Mouse (Mus musculus) liver (tissue): ENCODE data around the gene Entpd6.

ENCODE experiments used
- DNase-seq: peaks from one replicate; pipeline ENCODE4 v3.0.0-alpha.2; 2020; ENCODE audit warnings: mixed read lengths

Entpd6 gene

DNA sequence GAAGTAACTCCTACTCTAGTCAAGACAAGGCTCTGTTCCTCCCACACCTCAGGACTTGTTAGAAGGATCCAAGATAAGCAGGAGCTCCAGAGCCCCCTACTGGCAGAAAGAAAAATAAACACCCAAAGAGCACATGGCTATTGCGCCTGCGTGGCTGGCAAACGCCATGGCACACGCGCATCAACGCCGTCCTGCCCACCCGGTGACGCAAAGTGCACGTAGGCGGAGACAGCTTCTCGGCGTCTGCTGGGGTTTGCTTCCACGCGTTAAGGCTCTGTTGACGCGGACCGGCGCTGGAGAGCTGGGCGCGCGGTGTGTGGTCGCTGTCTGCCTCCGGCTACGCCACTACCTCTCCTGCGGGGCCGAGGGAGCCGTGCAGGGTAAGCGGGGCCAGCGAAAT, at the start of gene Entpd6:
Gene Entpd6, plus strand, starts transcription at position 189 of the 400 bp plus-strand sequence.
- DNase-seq = peak; percentile 91

DNA sequence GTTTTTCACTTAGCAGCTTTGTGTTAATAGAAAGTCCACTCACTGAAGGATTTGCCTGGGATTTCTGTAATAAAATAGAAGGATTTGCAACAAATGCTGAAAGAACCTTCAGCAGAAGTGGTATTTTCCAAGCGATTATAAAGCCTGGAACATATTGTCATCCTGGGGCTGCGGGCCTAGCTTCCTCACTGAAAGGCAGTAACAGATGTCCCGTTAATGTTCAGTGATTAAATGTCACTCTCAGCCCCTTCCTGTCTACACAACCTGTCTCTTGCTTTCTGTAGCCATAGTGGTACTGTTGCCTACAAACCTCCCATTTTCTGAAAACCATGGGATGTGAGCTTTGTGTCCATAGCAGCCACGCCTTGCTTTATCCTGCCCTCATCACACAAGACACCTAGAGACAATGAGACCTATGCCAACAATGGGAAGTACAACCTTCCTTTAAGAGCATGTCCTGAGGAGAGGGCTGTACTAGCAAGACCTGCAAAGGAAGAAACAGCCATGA, 36.6 kb upstream of the Entpd6 start:
- no peak for DNase-seq

DNA sequence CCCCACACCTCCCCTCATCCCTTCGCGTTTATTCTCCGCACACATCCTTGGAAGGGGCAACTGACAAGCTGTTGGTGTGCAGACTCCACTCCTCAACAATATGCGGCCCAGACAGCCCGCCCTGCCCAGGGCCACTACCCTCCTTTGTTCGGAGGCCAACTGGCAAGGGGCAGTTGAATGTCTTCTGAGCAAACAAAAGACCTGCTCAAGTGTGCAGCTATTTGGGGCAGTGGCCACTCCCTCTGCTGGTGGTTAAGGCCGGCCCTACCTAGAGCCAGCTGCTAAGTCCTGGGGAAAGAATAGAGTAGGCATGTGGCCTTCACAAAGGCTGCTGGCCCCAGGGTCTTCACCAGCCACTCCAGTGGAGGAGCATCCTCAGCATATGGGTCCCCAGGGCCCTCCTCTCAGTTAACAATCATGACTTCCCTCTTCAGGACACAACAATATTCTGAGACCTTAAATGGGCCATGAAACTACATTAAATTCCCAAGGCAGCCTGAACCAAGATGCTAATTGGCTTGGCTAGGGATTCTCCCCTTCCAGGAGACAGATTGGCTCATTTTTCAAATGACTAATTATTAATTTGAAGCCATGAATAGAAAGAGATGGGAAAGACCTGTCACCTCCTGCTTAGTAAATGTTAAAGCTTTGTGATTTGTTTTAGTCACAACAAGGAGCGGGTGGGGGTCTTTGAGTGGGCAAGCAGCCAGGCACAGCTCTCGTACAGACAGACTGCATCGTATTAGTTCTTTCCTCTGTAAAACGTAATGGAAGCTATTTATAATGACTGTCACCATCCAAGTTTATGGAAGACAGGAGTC, 12.9 kb upstream of the Entpd6 start:
- DNase-seq = no peak

DNA sequence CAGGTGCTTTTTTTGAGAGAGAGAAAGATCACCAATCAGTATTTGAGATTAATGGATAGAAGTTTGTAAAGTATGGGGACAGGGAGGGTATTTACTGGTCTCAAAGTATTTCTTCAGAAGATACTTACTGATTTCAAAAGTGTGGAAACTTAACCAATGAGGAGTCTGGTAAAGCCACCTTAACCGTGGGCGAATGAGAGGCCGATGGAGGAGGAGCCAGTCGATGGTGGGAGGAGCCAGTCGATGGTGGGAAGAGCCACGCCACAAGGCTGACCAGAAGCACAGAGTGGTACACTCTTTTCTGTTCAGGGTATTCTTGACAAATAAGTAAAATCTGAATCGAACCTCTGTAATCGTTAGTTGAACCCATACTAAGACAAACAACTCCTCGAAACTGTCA, 11.0 kb upstream of the Entpd6 start:
- no peak for DNase-seq

DNA sequence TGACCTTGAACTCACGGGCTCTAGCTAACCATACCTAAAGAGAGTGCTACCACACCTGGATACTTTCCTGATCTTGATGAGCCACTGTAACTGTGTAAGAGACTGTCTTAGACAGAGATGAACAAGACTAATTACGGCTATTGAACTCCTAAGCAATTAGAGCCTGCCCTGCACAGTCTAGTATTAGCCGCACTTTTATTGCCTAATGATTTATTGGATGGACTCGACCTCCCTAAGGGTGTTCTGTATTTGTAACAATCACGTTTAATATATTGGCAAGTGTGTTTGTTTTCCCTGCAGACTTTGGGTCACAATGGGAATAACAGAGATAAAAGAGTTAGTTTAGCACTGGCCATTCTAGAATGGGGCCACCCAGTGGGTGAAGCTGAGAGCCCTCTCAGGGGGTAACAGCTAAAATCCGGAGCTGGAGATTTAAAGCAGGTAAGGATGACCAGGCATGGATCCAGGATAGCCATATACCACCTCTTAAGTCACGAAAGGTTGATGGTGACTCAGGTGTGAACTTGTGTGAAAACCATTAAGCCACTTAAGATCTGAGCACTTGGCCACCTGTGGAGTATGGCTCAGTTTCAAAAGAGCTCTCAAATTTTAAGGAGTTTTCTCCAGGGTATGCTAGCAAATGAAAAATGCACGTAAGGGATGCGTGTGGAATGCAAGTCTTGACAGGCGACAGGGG, 8.5 kb upstream of the Entpd6 start:
- DNase-seq = no peak

DNA sequence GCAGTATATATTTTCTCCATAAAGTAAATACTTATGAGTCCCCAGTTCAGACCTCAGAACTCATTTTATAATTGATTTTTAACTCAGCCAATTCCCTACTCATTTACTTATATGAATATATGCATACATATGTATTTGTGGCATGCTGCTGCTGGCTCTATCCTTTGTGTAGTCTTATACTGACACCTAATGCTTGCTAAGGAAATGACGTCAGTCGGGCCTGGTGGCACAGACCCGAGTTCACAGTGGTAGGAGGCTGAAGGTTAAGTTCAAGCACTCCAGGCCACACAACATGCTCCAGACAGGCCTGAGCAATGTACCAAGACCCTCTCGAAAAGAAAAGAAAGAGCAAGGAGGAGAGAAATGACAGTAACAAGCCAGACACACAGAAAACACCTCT, 7.4 kb upstream of the Entpd6 start:
- no peak for DNase-seq

DNA sequence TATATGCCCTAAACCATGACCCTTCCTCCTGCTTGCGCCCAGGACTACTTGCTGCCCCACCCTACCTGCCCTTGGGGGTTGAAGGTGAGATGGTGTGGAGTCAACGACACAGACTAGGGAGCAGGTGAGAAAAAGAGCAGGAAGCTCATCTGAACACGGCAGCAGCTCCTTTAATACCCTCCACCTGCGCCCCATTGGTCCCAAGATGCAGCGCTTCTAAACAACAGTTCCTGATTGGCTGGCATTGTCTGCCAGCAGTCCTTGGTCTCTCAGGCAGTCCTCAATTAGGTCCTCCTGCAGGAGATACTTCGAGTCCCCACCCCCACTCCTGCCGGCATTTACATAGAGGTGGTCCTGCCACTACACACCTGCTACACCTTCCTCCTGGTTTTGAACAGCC, 3.8 kb upstream of the Entpd6 start:
- no peak for DNase-seq

DNA sequence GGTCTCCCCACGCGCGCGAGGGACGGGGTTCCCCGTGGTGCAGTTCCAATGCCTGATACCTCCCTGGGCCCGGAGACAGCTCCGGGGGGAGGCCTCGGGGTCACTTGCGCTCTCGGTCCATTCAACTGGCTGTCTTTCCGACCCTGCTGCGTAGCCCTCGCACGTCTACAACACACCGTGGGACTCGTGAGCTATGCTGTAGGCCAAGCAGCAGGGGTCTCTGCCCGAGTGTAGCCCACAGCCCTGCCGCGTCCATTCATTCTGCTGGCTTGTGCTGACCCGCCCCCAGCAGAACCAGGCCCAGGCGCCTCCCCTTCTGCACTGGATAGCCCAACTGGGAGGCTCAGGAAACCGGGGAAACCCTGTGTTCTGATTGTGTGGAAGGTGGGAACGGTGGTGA, 441 bp downstream of the Entpd6 start:
- peak; percentile 39 for DNase-seq

DNA sequence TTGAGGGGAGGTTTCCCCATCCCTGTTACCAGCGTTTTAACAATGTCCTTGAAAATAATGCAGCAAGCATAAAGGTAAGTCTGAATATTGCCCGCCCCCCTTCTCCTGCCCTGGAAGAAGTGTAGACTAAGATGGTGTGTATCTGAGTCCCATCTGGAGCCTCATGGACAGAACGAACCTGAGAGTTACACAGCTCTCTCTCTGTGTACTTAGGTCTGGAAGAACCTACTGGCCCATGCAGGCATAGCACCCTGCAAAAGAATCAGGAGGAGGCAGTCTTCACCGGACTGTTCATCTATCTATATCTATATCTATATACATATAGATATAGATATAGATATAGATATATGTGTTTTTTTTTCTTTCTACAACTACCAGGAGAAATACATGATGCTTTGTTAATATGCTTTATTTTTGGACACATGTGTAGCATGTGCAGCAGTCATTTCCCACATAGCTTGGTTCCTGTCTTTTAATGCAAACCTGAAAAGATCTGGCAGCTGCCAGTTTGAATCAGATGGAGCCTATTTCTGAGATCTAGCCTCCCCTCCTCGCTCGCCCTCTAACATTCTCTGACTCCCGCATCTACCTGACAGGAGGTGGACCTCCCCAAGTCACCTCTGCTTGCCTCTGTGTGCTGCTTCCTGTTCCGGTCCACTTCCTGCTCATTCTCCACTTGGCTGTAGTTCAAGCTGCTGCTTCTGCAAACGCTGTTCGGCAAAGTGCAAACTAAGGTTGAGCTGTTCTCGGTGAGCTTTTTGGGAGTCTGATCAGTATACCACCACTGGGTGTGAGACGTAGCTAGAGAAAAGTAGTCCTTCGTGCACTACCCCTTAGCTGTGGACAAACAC, 1.5 kb downstream of the Entpd6 start:
- DNase-seq = no peak

DNA sequence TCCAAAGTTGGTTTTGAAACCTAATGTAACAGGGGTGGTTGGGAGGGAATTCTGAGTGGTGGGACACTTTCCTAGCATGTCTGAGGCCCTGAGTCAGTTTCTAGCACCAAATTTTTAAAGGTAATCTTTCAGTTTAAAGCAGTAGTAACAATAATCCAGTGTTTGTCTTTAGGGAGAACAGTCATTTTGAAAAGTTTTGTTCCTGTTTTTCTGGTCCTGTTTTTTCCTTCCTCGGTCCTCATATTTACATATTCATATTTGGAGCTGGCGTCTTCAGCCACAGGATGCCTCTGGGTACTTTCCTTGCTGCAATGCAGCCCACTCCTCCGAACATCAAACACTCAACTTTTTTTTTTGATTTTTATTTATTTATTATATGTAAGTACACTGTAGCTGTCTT, 6.2 kb downstream of the Entpd6 start:
- no peak for DNase-seq

DNA sequence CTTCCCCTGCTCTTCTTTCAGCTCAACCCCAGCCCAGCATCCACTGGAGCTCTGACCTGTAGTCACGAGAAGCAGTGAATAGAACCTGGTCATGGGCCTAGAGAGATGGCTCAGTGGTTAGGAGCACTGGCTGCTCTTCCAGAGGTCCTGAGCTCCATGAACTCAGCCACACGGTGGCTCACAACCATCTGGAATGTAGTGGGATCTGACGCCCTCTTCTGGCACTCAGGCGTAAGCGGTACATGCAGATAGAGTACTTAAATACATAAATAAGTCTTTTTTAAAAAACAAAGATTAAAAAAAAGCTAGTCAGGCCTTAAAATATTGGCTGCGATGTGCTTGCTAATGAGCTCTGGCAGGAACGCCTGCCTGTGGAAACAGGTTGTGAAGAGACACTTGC, 12.6 kb downstream of the Entpd6 start:
- DNase-seq = no peak

DNA sequence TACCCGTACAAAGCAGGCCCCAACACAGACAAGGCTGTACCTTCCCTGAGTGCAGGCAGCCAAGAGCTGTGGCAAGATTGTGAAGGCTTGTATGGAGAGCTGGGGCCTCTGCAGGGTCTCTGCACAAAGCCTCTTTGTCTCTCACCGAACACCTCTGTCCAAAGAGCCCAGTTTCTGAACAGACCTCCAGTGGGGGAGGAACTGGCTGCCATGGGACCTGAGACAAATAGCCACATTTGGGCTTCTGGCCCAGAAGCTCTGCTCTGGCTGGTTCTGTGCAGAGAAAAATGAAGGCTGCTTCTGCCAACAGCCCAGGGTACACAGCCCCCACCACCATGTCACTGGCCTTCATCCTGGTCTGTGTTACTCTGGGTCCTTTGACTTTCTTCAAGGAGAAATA, 16.8 kb downstream of the Entpd6 start:
- DNase-seq = no peak

DNA sequence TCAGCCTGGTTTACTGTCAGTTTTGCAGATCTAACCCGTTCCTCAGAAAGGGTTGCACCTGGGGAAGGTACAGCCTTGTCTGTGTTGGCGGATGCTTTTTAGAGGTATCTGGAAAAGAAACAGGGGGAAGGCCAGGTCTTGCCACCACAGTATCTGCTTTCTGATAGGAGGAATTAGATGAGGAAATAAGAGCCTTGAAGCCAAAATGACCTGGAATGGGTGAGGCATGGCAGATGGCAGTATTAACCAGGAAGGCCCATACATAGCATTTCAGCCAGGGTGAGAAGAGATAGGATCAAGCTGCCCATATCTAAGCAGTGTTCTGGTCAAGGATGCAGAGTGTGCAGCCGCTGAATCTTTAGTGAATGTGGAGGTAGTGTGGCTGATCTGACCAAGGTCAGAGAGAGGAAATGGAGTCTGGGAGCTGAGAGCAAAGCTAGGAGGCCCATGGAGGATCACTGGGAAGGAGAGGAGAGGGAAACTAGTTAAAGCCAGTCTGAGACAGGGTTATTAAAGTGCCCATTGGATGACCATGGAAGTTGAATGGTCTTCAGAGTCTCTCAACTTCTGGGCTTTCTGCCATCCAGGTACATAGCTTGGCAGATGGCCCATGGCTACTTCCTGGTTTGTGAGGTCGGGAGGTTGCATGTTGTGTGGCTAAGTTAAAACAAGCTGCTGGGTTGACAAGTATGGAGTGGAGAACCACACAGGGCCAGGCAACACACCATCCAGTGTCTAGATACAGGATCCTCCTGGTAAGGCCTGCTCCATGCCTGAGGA, 17.4 kb downstream of the Entpd6 start:
- DNase-seq = no peak

DNA sequence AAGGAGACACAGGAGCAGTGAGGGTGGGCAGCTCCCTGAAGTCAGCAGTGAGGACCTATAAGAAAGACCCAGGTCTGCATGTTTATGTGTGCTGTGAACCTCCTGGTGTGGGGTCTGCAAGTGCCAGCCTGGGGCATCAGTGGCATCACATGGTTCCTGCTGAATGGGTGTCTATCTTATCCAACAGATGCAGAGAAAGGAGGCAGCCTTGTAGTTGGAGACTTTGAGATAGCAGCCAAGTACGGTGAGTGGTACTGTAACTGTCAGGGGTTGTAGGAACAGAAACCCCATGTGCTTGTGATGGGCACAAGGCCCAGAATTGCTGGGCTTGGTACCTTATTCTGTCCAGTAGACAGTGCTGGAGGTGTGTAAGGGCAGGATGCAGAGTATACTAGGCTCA, 19.8 kb downstream of the Entpd6 start:
- no peak for DNase-seq

DNA sequence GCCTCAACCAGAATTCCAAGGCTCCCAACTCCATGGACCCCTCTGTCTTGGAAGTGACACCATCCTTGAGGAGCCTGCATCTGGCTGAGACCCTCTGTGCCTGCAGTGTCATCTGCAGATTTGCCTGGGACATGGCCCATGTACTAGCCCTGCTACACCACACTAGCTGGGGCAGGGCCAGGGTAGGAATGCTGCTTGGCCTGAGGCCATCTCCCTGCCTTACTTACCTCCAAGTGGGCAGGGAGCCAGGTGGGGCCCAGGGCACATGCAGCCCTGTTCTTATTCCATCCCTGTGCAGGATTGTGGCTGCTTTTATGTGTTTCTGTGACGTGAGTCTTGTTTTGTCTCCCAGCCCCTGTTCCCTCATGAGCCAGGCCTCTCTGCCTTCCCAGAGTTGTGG, 21.9 kb downstream of the Entpd6 start:
- DNase-seq = peak; percentile 36

DNA sequence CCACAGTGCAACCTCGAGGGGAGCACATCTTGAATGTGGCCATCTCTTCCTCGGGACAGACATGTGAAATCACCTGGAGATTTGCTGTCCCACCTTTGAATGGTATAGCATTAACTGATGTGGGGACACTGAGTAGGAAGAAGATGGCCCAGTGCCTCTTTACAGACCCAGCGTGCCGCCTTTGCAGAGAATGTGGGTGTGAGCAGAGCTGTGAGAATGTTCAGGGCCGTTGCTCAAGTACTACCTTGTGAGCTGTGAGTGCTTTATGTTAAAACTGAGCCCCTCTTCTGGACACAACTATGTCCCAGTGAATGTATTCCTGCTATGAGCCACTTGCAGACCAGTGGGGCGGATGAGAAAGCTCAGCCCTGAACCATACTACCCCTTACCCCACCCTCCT, 22.3 kb downstream of the Entpd6 start:
- DNase-seq = no peak

DNA sequence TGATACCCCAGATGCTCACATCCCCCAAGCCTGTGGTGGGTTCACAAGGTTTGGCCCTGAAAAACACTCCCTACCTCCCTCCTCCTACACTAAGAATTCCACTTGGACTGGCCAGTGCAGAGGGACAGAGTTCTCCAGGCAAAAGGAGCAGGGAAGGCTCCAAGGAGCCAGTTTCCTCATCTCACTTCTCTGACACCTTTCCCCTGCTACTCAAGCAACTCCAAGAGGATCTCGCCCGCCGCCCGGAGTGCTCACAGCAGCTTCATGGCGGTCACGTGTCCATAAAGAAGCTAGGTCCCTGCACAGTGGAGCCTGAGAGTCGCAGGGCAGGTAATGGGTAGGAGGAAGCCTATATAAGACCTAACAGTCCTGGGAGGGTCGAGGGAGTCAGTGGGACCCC, 23.2 kb downstream of the Entpd6 start:
- DNase-seq = no peak

DNA sequence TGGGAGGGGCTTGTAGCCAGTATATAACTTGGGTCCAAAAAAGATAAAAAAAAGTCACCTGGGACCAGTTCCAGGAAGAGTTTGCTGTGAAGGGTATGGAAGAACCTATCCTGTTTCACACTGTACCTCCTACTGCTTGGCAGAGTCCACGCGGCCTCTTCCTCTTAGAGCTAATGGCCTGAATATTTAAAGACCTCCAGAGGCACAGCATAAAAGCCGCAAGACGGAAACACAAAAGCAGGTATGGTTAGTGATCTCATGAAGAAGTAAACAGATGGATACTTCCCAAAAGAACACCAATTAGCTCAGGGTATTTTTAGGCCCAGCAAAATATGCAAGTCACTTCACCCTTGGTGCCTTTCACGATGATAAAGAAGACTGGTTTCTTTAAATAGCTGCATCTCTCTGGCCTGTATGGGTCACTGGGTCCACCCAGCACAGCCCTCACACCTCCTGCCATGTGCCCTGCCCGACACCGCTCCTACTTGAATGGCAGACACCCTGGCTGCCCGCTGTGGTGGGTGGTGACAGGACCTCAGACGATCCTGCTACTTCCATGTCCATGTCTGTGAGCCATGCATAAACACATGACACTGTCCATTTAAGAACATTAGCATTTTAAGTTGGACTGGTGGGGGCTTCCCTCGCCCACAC, 23.8 kb downstream of the Entpd6 start:
- DNase-seq = no peak

DNA sequence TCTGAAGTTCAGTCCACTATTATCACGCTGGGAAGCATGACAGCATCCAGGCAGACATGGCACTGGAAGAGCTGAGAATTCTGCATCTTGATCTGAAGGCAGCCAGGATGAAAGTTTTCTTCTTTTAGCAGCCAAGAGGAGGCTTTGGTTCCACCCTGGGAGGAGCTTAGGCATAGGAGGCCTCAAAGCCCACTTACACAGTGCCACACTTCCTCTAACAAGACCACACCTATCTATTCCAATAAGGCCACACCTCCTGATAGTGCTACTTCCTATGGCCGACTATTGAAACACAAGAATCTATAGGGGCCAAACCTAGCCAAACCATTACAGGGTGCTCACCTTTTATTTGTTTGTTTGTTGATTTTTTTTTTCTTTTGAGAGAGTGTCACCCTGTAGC, 34.0 kb downstream of the Entpd6 start:
- DNase-seq = no peak

DNA sequence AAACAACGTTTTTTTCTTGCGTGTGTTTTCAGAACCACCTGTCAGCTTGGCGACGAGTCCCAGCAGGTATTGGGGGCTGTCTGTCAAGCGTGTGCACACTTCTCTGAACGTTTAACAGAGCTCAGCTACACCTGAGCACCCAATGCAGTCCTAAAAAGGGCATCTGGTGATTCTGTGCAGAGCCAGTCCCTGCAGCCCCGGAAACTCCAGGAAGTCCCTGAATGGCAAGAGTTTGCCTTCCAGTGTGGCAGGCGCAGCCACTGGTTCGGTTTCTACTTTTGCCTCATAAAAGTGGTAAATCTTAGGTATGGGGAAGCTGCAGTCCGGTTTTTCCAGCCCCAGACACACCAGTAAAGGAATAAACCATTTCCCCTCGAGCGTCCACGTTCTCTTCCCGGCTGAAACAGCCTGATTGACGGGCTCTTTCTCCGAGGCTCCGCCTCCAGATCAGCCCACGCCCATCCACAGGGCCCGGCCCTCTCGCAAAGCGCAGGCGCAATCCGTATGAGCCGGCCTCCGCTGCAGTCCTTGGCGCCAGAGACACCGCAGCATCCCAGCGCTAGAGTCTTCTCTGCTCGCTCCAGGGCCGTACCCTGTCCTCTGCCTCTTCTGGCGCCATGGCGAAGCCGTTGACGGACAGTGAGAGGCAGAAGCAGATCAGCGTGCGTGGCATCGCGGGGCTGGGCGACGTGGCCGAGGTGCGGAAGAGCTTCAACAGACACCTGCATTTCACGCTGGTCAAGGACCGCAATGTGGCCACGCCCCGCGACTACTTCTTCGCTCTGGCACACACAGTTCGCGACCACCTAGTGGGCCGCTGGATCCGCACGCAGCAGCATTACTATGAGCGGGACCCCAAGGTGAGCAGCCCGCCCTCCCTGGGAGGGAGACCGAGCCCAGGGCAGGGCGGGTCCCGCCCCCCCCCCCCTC, 37.7 kb downstream of the Entpd6 start, which contains the start of gene Pygb:
Gene Pygb, plus strand, starts transcription at position 485 of the 930 bp plus-strand sequence.
- peak; percentile 90 for DNase-seq
